Mouse (Mus musculus) embryonic facial prominence, embryonic 13.5 days (tissue): ENCODE measurements around the gene Stat2. TPM values are rescaled to one million over a fixed set of nuclear protein-coding genes. Genes with fewer than 3 reads are reported as not detected.

ENCODE experiments used
- ATAC-seq: fragments of 200-750 bp; cut with Nextera tagmentation; 2 replicates; pipeline ENCODE4 v1.8.0; 2017; ENCODE audit warnings: low read depth; ENCODE audit not compliant: insufficient number of reproducible peaks, insufficient read depth, low FRiP score, low TSS enrichment
- H3K27ac ChIP-seq: fragments of 300-500 bp; sonication (generic); 2 replicates; pipeline ENCODE4 v1.5.1; 2015; ENCODE audit warnings: moderate library complexity, mild to moderate bottlenecking, inconsistent platforms
- H3K27me3 ChIP-seq: fragments of 300-500 bp; sonication (generic); 2 replicates; pipeline ENCODE4 v1.6.1; 2015; ENCODE audit warnings: mild to moderate bottlenecking, inconsistent platforms
- H3K36me3 ChIP-seq: fragments of 300-500 bp; sonication (generic); 2 replicates; pipeline ENCODE4 v1.6.1; 2015; ENCODE audit warnings: mild to moderate bottlenecking, inconsistent platforms
- H3K4me1 ChIP-seq: fragments of 300-500 bp; sonication (generic); 2 replicates; pipeline ENCODE4 v1.6.1; 2015; ENCODE audit warnings: inconsistent platforms
- H3K4me2 ChIP-seq: fragments of 300-500 bp; sonication (generic); 2 replicates; pipeline ENCODE4 v1.6.1; 2015; ENCODE audit warnings: moderate library complexity, mild to moderate bottlenecking, inconsistent platforms
- H3K4me3 ChIP-seq: fragments of 300-500 bp; sonication (generic); 2 replicates; pipeline ENCODE4 v1.5.1; 2015; ENCODE audit warnings: mild to moderate bottlenecking, inconsistent platforms
- H3K9ac ChIP-seq: fragments of 300-500 bp; sonication (generic); 2 replicates; pipeline ENCODE4 v1.6.1; 2015; ENCODE audit warnings: mild to moderate bottlenecking, inconsistent platforms
- H3K9me3 ChIP-seq: fragments of 300-500 bp; sonication (generic); 2 replicates; pipeline ENCODE4 v1.6.1; 2016; ENCODE audit warnings: inconsistent platforms
- WGBS: fragments of 180-500 bp; shearing (Covaris S2); methylation state at CpG from one replicate; pipeline ENCODE4 v1.1.7; 2015; ENCODE audit warnings: mixed read lengths; 5-methylcytosine and 5-hydroxymethylcytosine counted together
- polyA plus RNA-seq: library from polyadenylated mRNA; unstranded; fragments of >200 nt; fragmentation: Nextera tagmentation; extraction: Ambion mirVana; gene quantifications from 2 replicates; pipeline ENCODE4 v1.2.1, GENCODE M21; 2015

The Stat2 gene
- polyA plus RNA-seq, 1 experiment from 2014 or later, result 19.0 TPM

GRCm38 (mm10) chr10:128237807-128238480 lies 32.4 kb upstream of the Stat2 start:
- Histone ChIP-seq H3K4me2 (no peak overlapping the region), H3K27me3 (no peaks in the 10 kb centered on the region), H3K9me3 (no peaks in the 10 kb centered on the region), H3K27ac (peak overlapping the region; percentile 1; the same call in 1 of the 2 replicates), H3K36me3 (peaks cover 35% of the 10 kb centered on the region), H3K9ac (no peak overlapping the region), H3K4me1 (peaks cover 27% of the 10 kb centered on the region), H3K4me3 (no peak overlapping the region)
- WGBS, result 61% methylated on average over 15 of the region's 15 CpGs
- ATAC-seq, result no peak

GRCm38 (mm10) chr10:128239140-128239539 lies 31.2 kb upstream of the Stat2 start:
- WGBS, result 88% methylated on average over 4 of the region's 4 CpGs
- peaks cover 46% of the 10 kb centered on the region for H3K36me3 ChIP-seq
- no peak for ATAC-seq

GRCm38 (mm10) chr10:128240131-128240530 lies 30.2 kb upstream of the Stat2 start:
- peaks cover 55% of the 10 kb centered on the region for H3K36me3 ChIP-seq
- WGBS, result 90% methylated on average over 18 of the region's 18 CpGs
- H3K4me3 ChIP-seq, result no peak overlapping the region
- no peaks in the 10 kb centered on the region for H3K9me3 ChIP-seq
- H3K4me1 ChIP-seq, result peaks cover 19% of the 10 kb centered on the region
- no peaks in the 10 kb centered on the region for H3K27me3 ChIP-seq
- no peak overlapping the region for H3K4me2 ChIP-seq
- H3K9ac ChIP-seq, result no peak overlapping the region
- no peak for ATAC-seq
- no peak overlapping the region for H3K27ac ChIP-seq

More at GRCm38 (mm10) chr10:128239140-128239539, 31.2 kb upstream of the Stat2 start:
- H3K9me3 ChIP-seq, result no peaks in the 10 kb centered on the region
- H3K4me2 ChIP-seq, result no peak overlapping the region
- H3K9ac ChIP-seq, result no peak overlapping the region
- no peaks in the 10 kb centered on the region for H3K27me3 ChIP-seq
- no peak overlapping the region for H3K4me3 ChIP-seq
- H3K27ac ChIP-seq, result no peak overlapping the region
- H3K4me1 ChIP-seq, result peaks cover 25% of the 10 kb centered on the region

GRCm38 (mm10) chr10:128243252-128243651 lies 27.1 kb upstream of the Stat2 start:
- Histone ChIP-seq H3K4me2 (no peak overlapping the region), H3K4me3 (no peak overlapping the region), H3K36me3 (peaks cover 85% of the 10 kb centered on the region), H3K27me3 (no peaks in the 10 kb centered on the region), H3K27ac (no peak overlapping the region), H3K4me1 (peaks cover 5% of the 10 kb centered on the region; the same call in 1 of the 2 replicates), H3K9ac (no peak overlapping the region), H3K9me3 (no peaks in the 10 kb centered on the region)
- 91% methylated on average over 8 of the region's 8 CpGs for WGBS
- no peak for ATAC-seq

- Histone ChIP-seq H3K27ac (no peak overlapping the region), H3K36me3 (peaks cover 93% of the 10 kb centered on the region), H3K4me2 (no peak overlapping the region), H3K4me1 (0 out of 2 replicates have a peak, but pooled peaks cover 5% of the 10 kb centered on the region), H3K9ac (no peak overlapping the region), H3K4me3 (no peak overlapping the region), H3K9me3 (no peaks in the 10 kb centered on the region), H3K27me3 (no peaks in the 10 kb centered on the region)
- 96% methylated on average over 15 of the region's 15 CpGs for WGBS
- no peak for ATAC-seq
Observed at GRCm38 (mm10) chr10:128244121-128244520, 26.2 kb upstream of the Stat2 start.

- Histone ChIP-seq H3K27me3 (no peaks in the 10 kb centered on the region), H3K27ac (peak overlapping the region; percentile 45), H3K9me3 (no peaks in the 10 kb centered on the region), H3K9ac (0 out of 2 replicates have a peak overlapping the region, but pooled peaks have one; percentile 36), H3K4me1 (0 out of 2 replicates have a peak, but pooled peaks cover 5% of the 10 kb centered on the region), H3K4me3 (no peak overlapping the region), H3K36me3 (peaks cover 96% of the 10 kb centered on the region), H3K4me2 (peak overlapping the region; percentile 2; the same call in 1 of the 2 replicates)
- WGBS, result 67% methylated on average over 17 of the region's 17 CpGs
- ATAC-seq, result no peak
Observed at GRCm38 (mm10) chr10:128247020-128247732, 23.2 kb upstream of the Stat2 start.

GRCm38 (mm10) chr10:128250565-128250964 lies 19.8 kb upstream of the Stat2 start:
- Histone ChIP-seq H3K27me3 (no peaks in the 10 kb centered on the region), H3K27ac (no peak overlapping the region), H3K4me3 (no peak overlapping the region), H3K9me3 (no peaks in the 10 kb centered on the region), H3K36me3 (peaks cover 83% of the 10 kb centered on the region), H3K4me2 (no peak overlapping the region), H3K4me1 (0 out of 2 replicates have a peak, but pooled peaks cover 5% of the 10 kb centered on the region), H3K9ac (no peak overlapping the region)
- no peak for ATAC-seq
- 91% methylated on average over 13 of the region's 13 CpGs for WGBS

GRCm38 (mm10) chr10:128253677-128254255 lies 16.6 kb upstream of the Stat2 start, which contains the start of gene Apon:
TSS of gene Apon (plus strand) at chr10:128254096.
- H3K4me1 ChIP-seq, result no peaks in the 10 kb centered on the region
- 86% methylated on average over 4 of the region's 4 CpGs for WGBS
- ATAC-seq, result no peak
- no peak within 1 kb of the TSS for H3K4me2 ChIP-seq
- H3K36me3 ChIP-seq, result peaks cover 52% of the 10 kb centered on the region
- no peak within 1 kb of the TSS for H3K4me3 ChIP-seq
- H3K9me3 ChIP-seq, result no peaks in the 10 kb centered on the region
- H3K27ac ChIP-seq, result no peak within 1 kb of the TSS
- no peak within 1 kb of the TSS for H3K9ac ChIP-seq
- no peaks in the 10 kb centered on the region for H3K27me3 ChIP-seq

- Histone ChIP-seq H3K9ac (no peak overlapping the region), H3K4me2 (no peak overlapping the region), H3K4me3 (no peak overlapping the region), H3K27me3 (no peaks in the 10 kb centered on the region), H3K27ac (no peak overlapping the region), H3K36me3 (peaks cover 31% of the 10 kb centered on the region), H3K9me3 (no peaks in the 10 kb centered on the region), H3K4me1 (no peaks in the 10 kb centered on the region)
- ATAC-seq, result no peak
- WGBS, result 85% methylated on average over 8 of the region's 8 CpGs
Observed at GRCm38 (mm10) chr10:128255925-128256324, 14.4 kb upstream of the Stat2 start.

GRCm38 (mm10) chr10:128256328-128256727 lies 14.0 kb upstream of the Stat2 start:
- no peaks in the 10 kb centered on the region for H3K9me3 ChIP-seq
- H3K27ac ChIP-seq, result no peak overlapping the region
- H3K4me3 ChIP-seq, result no peak overlapping the region
- H3K36me3 ChIP-seq, result peaks cover 27% of the 10 kb centered on the region
- no peaks in the 10 kb centered on the region for H3K4me1 ChIP-seq
- WGBS, result 92% methylated on average over 8 of the region's 8 CpGs
- no peaks in the 10 kb centered on the region for H3K27me3 ChIP-seq
- H3K4me2 ChIP-seq, result no peak overlapping the region
- no peak overlapping the region for H3K9ac ChIP-seq
- ATAC-seq, result no peak

- 80% methylated on average over 4 of the region's 4 CpGs for WGBS
- Histone ChIP-seq H3K9ac (no peak overlapping the region), H3K27me3 (no peaks in the 10 kb centered on the region), H3K36me3 (0 out of 2 replicates have a peak, but pooled peaks cover 6% of the 10 kb centered on the region), H3K4me3 (no peak overlapping the region), H3K4me1 (no peaks in the 10 kb centered on the region), H3K27ac (no peak overlapping the region), H3K9me3 (no peaks in the 10 kb centered on the region), H3K4me2 (no peak overlapping the region)
- ATAC-seq, result no peak
Observed at GRCm38 (mm10) chr10:128258953-128259352, 11.4 kb upstream of the Stat2 start.
